Mouse (Mus musculus): ENCODE data around the gene Myh6. TPM values are rescaled to one million over a fixed set of nuclear protein-coding genes. Genes with fewer than 3 reads are reported as not detected.

Myh6 gene
- polyA plus RNA-seq, 1 experiment from 2014 or later: 1.6 TPM

DNA sequence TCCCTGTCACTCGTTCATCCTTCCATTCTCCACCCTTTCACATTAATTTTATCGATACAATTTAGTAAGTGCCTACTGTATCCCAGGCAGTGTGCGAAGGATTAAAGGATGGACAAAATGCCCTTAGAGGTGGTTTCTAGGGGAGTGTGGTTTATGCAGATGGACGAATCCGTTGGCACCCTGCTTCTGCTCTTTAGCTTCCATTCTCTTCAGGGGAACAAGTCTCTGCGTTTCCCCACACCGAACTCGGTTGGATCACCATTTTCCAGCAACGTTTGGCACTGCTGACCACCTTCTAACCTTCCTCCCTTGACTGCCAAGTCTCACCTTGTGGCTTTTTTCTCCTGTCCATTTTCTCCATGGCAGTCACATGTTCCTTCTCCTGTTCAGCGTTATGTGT is 53.4 kb downstream of the Myh6 start:
- Histone ChIP-seq H3K4me2 (peak overlapping the region; percentile 91), H3K27ac (peak overlapping the region; percentile 96), H3K27me3 (replicated peaks) (no peaks in the 10 kb centered on the region), H3K4me3 (peak overlapping the region; percentile 99), H3K9ac (peak overlapping the region; percentile 99), H3K9me3 (no peaks in the 10 kb centered on the region), H3K36me3 (replicated peaks) (peaks cover 3% of the 10 kb centered on the region; the same call in 1 of the 2 replicates), H3K4me1 (peaks cover 43% of the 10 kb centered on the region)
- 16% methylated on average over 10 of the region's 10 CpGs for WGBS
- peak; percentile 41 for ATAC-seq (replicated peaks)

- no peaks in the 10 kb centered on the region for H3K9me3 ChIP-seq
- peak within 1 kb of the TSS; percentile 99 for H3K9ac ChIP-seq
- peak; percentile 96 for ATAC-seq (replicated peaks)
- H3K27me3 ChIP-seq (replicated peaks): no peaks in the 10 kb centered on the region
- H3K4me3 ChIP-seq: peak within 1 kb of the TSS; percentile 99
- H3K36me3 ChIP-seq (replicated peaks): peaks cover 7% of the 10 kb centered on the region; the same call in 1 of the 2 replicates
- under 1% methylated on average over 26 of the region's 28 CpGs for WGBS
- H3K4me2 ChIP-seq: peak within 1 kb of the TSS; percentile 91
- peaks cover 45% of the 10 kb centered on the region for H3K4me1 ChIP-seq
- H3K27ac ChIP-seq: peak within 1 kb of the TSS; percentile 96
Measured at GRCm38 (mm10) chr14:54912886-54913285, 53.8 kb downstream of the Myh6 start, which contains the start of gene Slc22a17. Gene Slc22a17 (minus strand): TSS chr14:54913132.

DNA sequence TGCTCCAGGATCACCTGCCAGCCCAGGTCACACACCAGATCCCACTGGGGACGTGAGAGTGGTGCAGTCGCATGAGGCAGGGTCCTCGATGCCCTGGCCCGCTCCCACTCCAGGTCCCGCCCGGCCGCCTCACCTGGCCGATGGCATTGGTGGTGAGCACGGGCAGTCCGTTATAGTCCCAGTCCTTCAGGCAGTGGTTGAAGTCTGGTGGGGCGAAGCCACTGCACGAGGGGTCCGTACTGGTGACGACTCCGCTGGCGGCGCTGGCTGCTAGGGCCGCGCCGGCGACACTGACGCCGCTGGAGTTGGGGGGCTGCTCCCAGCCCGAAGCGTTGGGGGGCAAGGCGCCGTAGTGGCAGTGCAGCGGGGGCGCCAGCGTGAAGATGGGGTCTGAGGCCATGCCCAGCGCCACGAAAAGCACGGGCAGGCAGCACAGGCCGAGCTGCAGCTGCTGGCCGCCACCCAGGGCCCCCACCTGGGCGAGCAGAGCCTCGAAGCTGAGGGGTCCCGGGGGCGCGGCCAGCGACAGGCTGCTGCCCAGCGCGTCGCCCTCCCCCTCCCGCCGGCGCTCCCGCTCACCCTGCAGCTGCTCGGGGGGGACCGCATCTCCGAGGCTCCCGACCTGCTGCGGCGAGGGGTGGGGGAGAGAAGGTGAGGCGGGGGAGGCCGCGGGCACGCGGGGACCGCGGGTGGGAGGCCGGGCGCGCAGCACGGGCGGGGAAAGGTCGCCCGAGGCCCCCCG is 54.4 kb downstream of the Myh6 start:
- H3K27ac ChIP-seq: peak overlapping the region; percentile 96
- WGBS: 3% methylated on average over 53 of the region's 69 CpGs
- H3K4me1 ChIP-seq: peaks cover 45% of the 10 kb centered on the region
- peak; percentile 69 for ATAC-seq (replicated peaks)
- no peaks in the 10 kb centered on the region for H3K9me3 ChIP-seq
- H3K9ac ChIP-seq: peak overlapping the region; percentile 99
- peaks cover 13% of the 10 kb centered on the region for H3K36me3 ChIP-seq (replicated peaks)
- no peaks in the 10 kb centered on the region for H3K27me3 ChIP-seq (replicated peaks)
- H3K4me2 ChIP-seq: peak overlapping the region; percentile 91
- H3K4me3 ChIP-seq: peak overlapping the region; percentile 99

DNA sequence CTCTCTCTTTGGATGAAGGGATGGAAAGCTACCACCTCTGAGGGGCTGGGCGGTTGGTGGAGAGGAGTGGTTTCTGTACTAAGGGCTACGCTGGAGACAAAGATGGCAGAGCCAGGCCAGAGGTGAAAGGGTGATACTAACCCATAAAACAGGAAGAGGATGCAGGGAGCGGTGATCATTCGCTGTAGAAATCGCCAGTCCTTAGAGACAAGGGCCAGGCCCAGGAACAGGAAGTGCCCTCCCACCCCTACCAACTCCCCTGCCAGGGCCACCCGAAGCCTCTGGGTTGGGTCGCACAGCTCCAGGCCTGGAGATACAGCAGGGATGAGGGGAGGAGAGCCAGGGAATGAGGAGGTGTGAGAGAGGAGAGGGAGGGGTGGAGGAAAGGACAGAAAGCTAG is 58.0 kb downstream of the Myh6 start:
- Histone ChIP-seq H3K4me3 (no peak overlapping the region), H3K27me3 (replicated peaks) (no peaks in the 10 kb centered on the region), H3K36me3 (replicated peaks) (peaks cover 33% of the 10 kb centered on the region), H3K9me3 (no peaks in the 10 kb centered on the region), H3K27ac (no peak overlapping the region), H3K9ac (no peak overlapping the region), H3K4me1 (peaks cover 42% of the 10 kb centered on the region), H3K4me2 (no peak overlapping the region)
- 97% methylated on average over 7 of the region's 7 CpGs for WGBS
- ATAC-seq (replicated peaks): no peak

DNA sequence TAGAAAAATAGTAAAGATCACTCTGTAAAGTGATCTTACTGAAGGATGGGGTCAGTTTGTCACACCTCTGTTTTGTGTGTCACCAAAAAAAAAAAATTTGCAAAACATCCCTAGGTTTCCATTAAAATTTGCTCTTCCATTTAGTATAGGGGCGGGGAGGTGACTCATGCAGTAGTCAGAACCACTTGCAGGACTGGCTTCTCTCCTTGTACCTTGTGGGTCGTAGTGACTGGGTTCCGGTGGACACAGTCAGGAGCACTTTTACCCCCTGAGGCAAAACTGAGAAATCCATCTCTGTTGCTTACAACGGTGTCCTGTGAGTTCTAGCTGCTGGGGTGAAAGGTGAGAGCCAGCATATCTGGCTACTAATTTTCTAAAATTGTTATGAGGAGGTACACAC is 63.1 kb downstream of the Myh6 start:
- peaks cover 3% of the 10 kb centered on the region; the same call in 1 of the 2 replicates for H3K4me1 ChIP-seq
- no peaks in the 10 kb centered on the region for H3K9me3 ChIP-seq
- no peak overlapping the region for H3K9ac ChIP-seq
- H3K27me3 ChIP-seq (replicated peaks): no peaks in the 10 kb centered on the region
- H3K4me2 ChIP-seq: no peak overlapping the region
- peaks cover 33% of the 10 kb centered on the region for H3K36me3 ChIP-seq (replicated peaks)
- no peak overlapping the region for H3K4me3 ChIP-seq
- ATAC-seq (replicated peaks): no peak
- 95% methylated on average over 4 of the region's 4 CpGs for WGBS
- H3K27ac ChIP-seq: no peak overlapping the region

DNA sequence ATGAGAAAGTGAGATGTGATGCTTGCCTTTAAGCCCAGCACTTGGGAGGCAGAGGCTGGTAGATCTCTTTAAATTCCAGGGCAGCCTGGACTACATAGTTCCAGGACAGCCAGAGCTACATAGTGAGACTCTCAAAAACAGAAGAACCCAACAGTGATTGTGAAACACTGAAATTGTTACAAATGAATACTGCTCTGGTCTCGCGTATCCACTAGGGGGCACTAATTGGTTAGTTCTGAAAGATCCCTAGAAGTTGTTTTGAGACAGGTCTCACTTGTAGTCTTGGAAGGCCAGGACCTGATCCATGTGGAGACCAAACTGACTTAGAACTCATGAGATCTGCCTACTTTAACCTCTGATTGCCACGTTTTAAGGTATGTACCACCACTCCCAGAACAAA is 66.3 kb downstream of the Myh6 start:
- WGBS: under 1% methylated on average over 3 of the region's 3 CpGs
- Histone ChIP-seq H3K4me3 (no peak overlapping the region), H3K9me3 (no peaks in the 10 kb centered on the region), H3K9ac (no peak overlapping the region), H3K36me3 (replicated peaks) (peaks cover 22% of the 10 kb centered on the region), H3K4me1 (peaks cover 12% of the 10 kb centered on the region), H3K4me2 (no peak overlapping the region), H3K27ac (peak overlapping the region; percentile 53; the same call in 1 of the 2 replicates), H3K27me3 (replicated peaks) (no peaks in the 10 kb centered on the region)
- ATAC-seq (replicated peaks): peak; percentile 71

DNA sequence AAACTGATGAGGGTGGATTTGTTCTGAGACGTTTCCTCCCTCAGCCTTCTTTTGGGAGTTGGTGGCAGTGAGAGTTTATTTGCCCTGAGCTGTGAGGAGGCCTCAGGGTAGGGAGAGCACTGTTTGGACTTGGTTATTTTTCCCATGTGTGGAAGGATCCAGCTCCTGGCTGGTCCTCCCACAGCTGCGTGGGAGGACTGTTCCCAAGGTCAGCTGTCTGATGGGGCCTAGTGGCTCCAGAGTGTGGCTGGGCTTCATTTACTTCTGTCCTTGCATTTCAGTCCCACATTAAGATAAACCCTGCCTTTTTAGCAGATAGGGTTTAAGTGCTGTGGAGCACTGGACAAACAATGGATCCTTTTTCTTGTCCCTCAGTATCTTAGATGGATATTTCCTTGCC is 69.3 kb downstream of the Myh6 start:
- no peak for ATAC-seq (replicated peaks)
- Histone ChIP-seq H3K27me3 (replicated peaks) (no peaks in the 10 kb centered on the region), H3K9ac (no peak overlapping the region), H3K4me3 (no peak overlapping the region), H3K9me3 (no peaks in the 10 kb centered on the region), H3K4me1 (peaks cover 20% of the 10 kb centered on the region), H3K27ac (no peak overlapping the region), H3K36me3 (replicated peaks) (peaks cover 17% of the 10 kb centered on the region), H3K4me2 (no peak overlapping the region)
- WGBS: 73% methylated on average over 2 of the region's 2 CpGs

DNA sequence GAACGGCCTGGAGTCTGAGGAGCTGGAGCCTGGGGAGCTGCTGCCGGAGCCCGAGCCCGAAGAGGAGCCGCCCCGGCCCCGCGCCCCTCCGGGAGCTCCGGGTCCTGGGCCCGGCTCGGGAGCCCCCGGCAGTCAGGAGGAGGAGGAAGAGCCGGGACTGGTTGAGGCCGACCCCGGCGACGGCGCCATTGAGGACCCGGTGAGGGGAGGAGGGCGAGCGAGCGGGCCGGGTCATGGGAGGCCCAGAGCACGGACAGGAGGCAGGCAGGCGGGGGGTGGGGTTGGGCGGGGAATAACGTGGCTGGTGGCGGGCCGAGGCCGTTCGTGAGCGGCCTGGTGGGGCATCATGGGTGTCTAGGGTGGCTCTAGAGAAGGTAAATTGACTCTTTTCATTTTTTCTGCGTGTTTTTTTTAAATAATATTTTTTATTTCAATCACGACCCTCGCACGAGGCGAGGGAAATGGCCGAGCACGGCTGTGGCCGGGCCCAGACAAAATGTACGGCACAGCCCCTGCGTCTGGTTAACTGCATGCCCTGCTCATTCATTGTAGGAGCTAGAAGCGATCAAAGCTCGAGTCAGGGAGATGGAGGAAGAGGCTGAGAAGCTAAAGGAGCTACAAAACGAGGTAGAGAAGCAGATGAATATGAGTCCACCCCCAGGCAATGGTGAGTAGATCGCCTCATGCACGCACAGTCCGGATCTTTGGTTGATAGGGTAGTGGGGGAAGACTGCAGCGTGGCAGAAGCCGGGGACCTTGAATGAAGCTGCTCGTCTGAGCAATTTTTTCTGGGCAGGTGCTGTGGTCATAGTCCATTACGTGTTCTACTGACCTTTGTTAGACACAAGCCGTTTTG is 72.2 kb downstream of the Myh6 start:
- peak overlapping the region; percentile 87 for H3K27ac ChIP-seq
- WGBS: 1% methylated on average over 50 of the region's 54 CpGs
- H3K4me1 ChIP-seq: peaks cover 20% of the 10 kb centered on the region
- peak overlapping the region; percentile 69 for H3K9ac ChIP-seq
- H3K27me3 ChIP-seq (replicated peaks): no peaks in the 10 kb centered on the region
- peak; percentile 59 for ATAC-seq (replicated peaks)
- H3K9me3 ChIP-seq: no peaks in the 10 kb centered on the region
- peaks cover 17% of the 10 kb centered on the region for H3K36me3 ChIP-seq (replicated peaks)
- peak overlapping the region; percentile 53 for H3K4me3 ChIP-seq
- peak overlapping the region; percentile 62 for H3K4me2 ChIP-seq

GRCm38 (mm10) chr14:54893651-54894181 is 73.0 kb downstream of the Myh6 start:
- peak; percentile 99 for ATAC-seq (replicated peaks)

DNA sequence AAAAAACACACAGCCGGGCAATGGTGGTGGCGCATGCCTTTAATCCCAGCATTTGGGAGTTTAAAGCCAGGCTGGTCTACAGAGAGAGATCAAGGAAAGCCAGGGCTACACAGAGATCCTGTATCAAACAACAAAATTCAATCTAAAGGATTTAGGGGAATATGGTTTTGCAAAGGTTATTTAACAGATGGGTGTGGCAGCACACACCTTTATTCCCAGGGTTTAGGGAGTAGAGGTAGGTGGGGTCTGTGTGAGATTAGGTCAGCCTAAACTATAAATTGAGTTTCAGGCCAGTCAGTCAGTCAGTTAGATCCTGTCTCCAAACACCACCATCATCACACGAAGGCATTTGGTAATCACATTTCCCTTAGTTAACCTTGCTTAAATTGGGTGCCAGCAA is 74.5 kb downstream of the Myh6 start, which contains the start of gene Pabpn1:
Pabpn1 (plus strand) TSS at position 301 of the 400 bp plus-strand sequence.
- H3K4me2 ChIP-seq: peak within 1 kb of the TSS; percentile 49
- H3K9ac ChIP-seq: no peak within 1 kb of the TSS
- peak within 1 kb of the TSS; percentile 83 for H3K27ac ChIP-seq
- H3K27me3 ChIP-seq (replicated peaks): no peaks in the 10 kb centered on the region
- peaks cover 20% of the 10 kb centered on the region for H3K4me1 ChIP-seq
- peak within 1 kb of the TSS; percentile 53 for H3K4me3 ChIP-seq
- 93% methylated on average over 3 of the region's 3 CpGs for WGBS
- H3K36me3 ChIP-seq (replicated peaks): peaks cover 14% of the 10 kb centered on the region
- H3K9me3 ChIP-seq: no peaks in the 10 kb centered on the region
- ATAC-seq (replicated peaks): no peak

More at GRCm38 (mm10) chr14:54893651-54894181, 73.0 kb downstream of the Myh6 start:
- Histone ChIP-seq H3K9me3 (no peaks in the 10 kb centered on the region), H3K27me3 (replicated peaks) (no peaks in the 10 kb centered on the region), H3K36me3 (replicated peaks) (peaks cover 17% of the 10 kb centered on the region), H3K4me1 (peaks cover 20% of the 10 kb centered on the region), H3K4me2 (peak overlapping the region; percentile 49), H3K4me3 (peak overlapping the region; percentile 53), H3K9ac (peak overlapping the region; percentile 69), H3K27ac (peak overlapping the region; percentile 87)
- under 1% methylated on average over 38 of the region's 38 CpGs for WGBS

Data from midbrain, embryonic 15.5 days (tissue).